Mouse (Mus musculus) liver, embryonic 14.5 days (tissue): Measurements from ENCODE around the gene Myb. TPM values are rescaled to one million over a fixed set of nuclear protein-coding genes. Genes with fewer than 3 reads are reported as not detected.

Experiments
- ATAC-seq: fragments of 200-750 bp; cut with Nextera tagmentation; 2 replicates; pipeline ENCODE4 v1.8.0; 2017; ENCODE audit warnings: moderate number of reproducible peaks, mild to moderate bottlenecking, moderate library complexity; ENCODE audit not compliant: insufficient read depth
- DNase-seq, 3 experiments: peaks; one replicate each; pipeline ENCODE4 v3.0.0-alpha.2; 2012 to 2013; ENCODE audit warnings: low read depth in 3 of 3, low spot score in 3 of 3
- H3K27ac ChIP-seq: fragments of 300-500 bp; sonication (generic); 2 replicates; pipeline ENCODE4 v1.5.1; 2014; ENCODE audit warnings: moderate library complexity, mild to moderate bottlenecking, control low read depth, inconsistent platforms
- H3K27me3 ChIP-seq: fragments of 300-500 bp; sonication (generic); 2 replicates; pipeline ENCODE4 v1.6.1; 2014; ENCODE audit warnings: mild to moderate bottlenecking, low read length, moderate library complexity; ENCODE audit not compliant: control insufficient read depth, insufficient read depth
- H3K36me3 ChIP-seq: fragments of 300-500 bp; sonication (generic); replicated peaks from 2 replicates; pipeline ENCODE4 v1.6.1; 2014; ENCODE audit warnings: low read depth; ENCODE audit not compliant: control insufficient read depth, insufficient read depth
- H3K4me1 ChIP-seq, 2 experiments: fragments of 200-500 bp in 1 of 2; fragments of 300-500 bp in 1 of 2; sonication (generic) in 1 of 2; replicated peaks; 2 replicates each; pipeline ENCODE4 v1.6.1; 2012 to 2014; ENCODE audit warnings: antibody characterized with exemption in 1 of 2, inconsistent platforms in 1 of 2, low read length in 1 of 2; ENCODE audit not compliant: control insufficient read depth in 2 of 2, insufficient read depth in 2 of 2
- H3K4me2 ChIP-seq: fragments of 300-500 bp; sonication (generic); 2 replicates; pipeline ENCODE4 v1.6.1; 2014; ENCODE audit warnings: low read depth, mild to moderate bottlenecking, control low read depth, moderate library complexity
- H3K4me3 ChIP-seq, 2 experiments: fragments of 200-500 bp in 1 of 2; fragments of 300-500 bp in 1 of 2; sonication (generic) in 1 of 2; 2 replicates each; pipeline ENCODE4 v1.5.1; 2012 to 2014; ENCODE audit warnings: low read depth in 2 of 2, low read length in 2 of 2, mild to moderate bottlenecking in 2 of 2, control low read depth in 1 of 2, inconsistent platforms in 1 of 2, moderate library complexity in 1 of 2; ENCODE audit not compliant: insufficient read depth in 1 of 2
- H3K9ac ChIP-seq: fragments of 300-500 bp; sonication (generic); replicated peaks from 2 replicates; pipeline ENCODE4 v1.6.1; 2014; ENCODE audit warnings: mild to moderate bottlenecking, control low read depth, moderate library complexity
- H3K9me3 ChIP-seq: fragments of 300-500 bp; sonication (generic); 2 replicates; pipeline ENCODE4 v1.6.1; 2016; ENCODE audit warnings: low read length, mixed read lengths; ENCODE audit not compliant: control insufficient read depth
- CTCF ChIP-seq: IDR thresholded peaks from 2 replicates; pipeline ENCODE4 v1.5.1; 2016; ENCODE audit warnings: antibody characterized with exemption, low read depth, control low read depth
- EP300 ChIP-seq: IDR thresholded peaks from 2 replicates; pipeline ENCODE4 v1.6.1; 2016; ENCODE audit warnings: antibody characterized with exemption, low read depth
- WGBS: fragments of 180-500 bp; shearing (Covaris S2); extraction: QIAGEN DNeasy Blood & Tissue Kit; methylation state at CpG from one replicate; pipeline ENCODE4 v1.1.7; 2014; ENCODE audit not compliant: insufficient replicate concordance; 5-methylcytosine and 5-hydroxymethylcytosine counted together
- polyA plus RNA-seq, 2 experiments: library from polyadenylated mRNA; depleted of rRNA in 1 of 2; stranded (reverse) in 1 of 2; unstranded in 1 of 2; fragments of >200 nt; fragmentation: Nextera tagmentation in 1 of 2; extraction: Ambion mirVana in 1 of 2; gene quantifications; 2 replicates each; pipeline versions ENCODE4 v1.2.1 to v1.2.3; 2012 to 2014

Gene Myb
- 14.1 and 16.9 TPM in 2 replicates for polyA plus RNA-seq (2012; rRNA removed)
- 11.7 and 13.6 TPM in 2 replicates for polyA plus RNA-seq (2014; fragmentation: Nextera tagmentation; extraction: Ambion mirVana)

DNA sequence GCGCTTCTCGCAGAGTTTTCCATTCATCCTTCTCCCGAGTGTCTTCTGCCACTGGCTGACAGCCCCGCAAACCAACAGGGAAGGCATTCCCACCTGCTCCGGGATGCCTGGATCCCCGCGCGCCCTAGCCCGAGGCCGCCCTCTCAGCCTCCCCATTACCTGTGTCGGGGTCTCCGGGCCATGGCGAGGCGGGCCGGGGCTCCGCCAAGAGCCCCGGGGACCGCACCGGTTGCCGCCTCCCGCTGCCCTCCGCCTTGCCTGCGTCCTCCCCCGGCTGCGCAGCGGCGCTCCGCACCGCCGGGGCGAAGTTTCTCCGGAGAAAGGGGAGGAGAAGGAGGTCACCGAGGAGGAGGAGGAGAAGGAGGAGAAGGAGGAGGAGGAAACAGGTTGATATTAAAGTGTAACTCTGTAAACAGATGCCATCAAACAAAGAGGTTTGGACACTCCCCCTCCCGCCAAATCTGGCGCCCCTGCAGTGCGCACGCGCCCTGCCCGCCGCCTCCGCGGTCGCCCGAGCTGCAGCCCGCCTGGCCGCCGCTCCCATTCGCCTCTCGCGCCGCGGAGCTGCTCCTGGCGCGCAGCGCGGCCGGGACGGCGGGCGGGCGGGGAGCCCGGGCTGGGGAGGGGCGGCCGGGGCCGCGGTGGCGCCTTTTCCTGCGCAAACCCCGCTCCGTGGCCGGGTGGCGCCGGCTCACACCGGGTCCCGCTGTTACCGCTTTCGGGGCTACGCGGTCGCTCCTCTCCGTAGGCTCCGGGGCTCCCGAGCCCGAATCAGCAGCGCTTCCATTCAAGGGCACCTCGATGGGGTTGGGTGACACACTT lies at the start of gene Myb:
Gene Myb, minus strand, starts transcription at position 448 of the 822 bp plus-strand sequence.
- TF ChIP-seq EP300 (no peak), CTCF (no peak)
- under 1% methylated on average over 76 of the region's 86 CpGs for WGBS
- Histone ChIP-seq H3K36me3 (no peaks in the 10 kb centered on the region), H3K27me3 (no peaks in the 10 kb centered on the region), H3K9ac (peak within 1 kb of the TSS; percentile 78), H3K27ac (peak within 1 kb of the TSS; percentile 34), H3K4me3 (peak within 1 kb of the TSS; percentile 70 to 71), H3K9me3 (no peaks in the 10 kb centered on the region), H3K4me2 (peak within 1 kb of the TSS; percentile 81), H3K4me1 (peaks cover 8 to 12% of the 10 kb centered on the region in 2 experiments; a peak in 3 of 4 replicates)
- DNase-seq: peak; percentile 50 to 55 (median 54)
- ATAC-seq: peak; percentile 81

GRCm38 (mm10) chr10:21207378-21207777 lies 46.6 kb upstream of the Myb start:
- DNase-seq (no peak), ATAC-seq (no peak)
- Histone ChIP-seq H3K9ac (no peak overlapping the region), H3K4me3 (no peak overlapping the region), H3K4me2 (no peak overlapping the region), H3K27me3 (no peaks in the 10 kb centered on the region), H3K36me3 (no peaks in the 10 kb centered on the region), H3K27ac (no peak overlapping the region), H3K9me3 (no peaks in the 10 kb centered on the region), H3K4me1 (peaks cover 8 to 13% of the 10 kb centered on the region in 2 experiments; a peak in 3 of 4 replicates)
- no peak for TF ChIP-seq EP300
- no peak for TF ChIP-seq CTCF
- WGBS: 15% methylated on average over 1 of the region's 1 CpGs

DNA sequence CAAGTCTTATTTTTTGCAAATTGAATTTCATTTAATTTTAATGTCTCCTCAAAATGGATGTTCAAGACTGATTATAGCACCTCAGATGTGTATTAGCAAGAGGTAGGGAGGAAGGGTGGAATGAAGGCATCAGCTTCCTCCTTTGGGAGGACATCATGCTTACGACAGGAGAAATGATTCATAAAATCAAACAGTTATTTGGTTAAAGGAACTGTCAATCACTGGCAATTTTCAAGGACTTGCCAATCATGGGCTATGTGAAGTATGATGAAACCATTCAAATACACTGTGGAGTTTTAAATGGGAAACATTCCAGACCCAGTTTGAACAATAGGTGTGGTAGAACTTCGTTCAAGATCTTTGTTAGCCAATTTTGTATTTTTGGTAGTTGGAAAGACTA lies 45.4 kb upstream of the Myb start:
- Histone ChIP-seq H3K4me2 (no peak overlapping the region), H3K36me3 (no peaks in the 10 kb centered on the region), H3K4me3 (no peak overlapping the region), H3K27ac (no peak overlapping the region), H3K9ac (no peak overlapping the region), H3K27me3 (no peaks in the 10 kb centered on the region), H3K9me3 (no peaks in the 10 kb centered on the region), H3K4me1 (peaks cover 8 to 13% of the 10 kb centered on the region in 2 experiments; a peak in 3 of 4 replicates)
- ATAC-seq (no peak), DNase-seq (no peak)
- no peak for TF ChIP-seq EP300
- TF ChIP-seq CTCF: no peak
- 58% methylated on average over 2 of the region's 2 CpGs for WGBS

DNA sequence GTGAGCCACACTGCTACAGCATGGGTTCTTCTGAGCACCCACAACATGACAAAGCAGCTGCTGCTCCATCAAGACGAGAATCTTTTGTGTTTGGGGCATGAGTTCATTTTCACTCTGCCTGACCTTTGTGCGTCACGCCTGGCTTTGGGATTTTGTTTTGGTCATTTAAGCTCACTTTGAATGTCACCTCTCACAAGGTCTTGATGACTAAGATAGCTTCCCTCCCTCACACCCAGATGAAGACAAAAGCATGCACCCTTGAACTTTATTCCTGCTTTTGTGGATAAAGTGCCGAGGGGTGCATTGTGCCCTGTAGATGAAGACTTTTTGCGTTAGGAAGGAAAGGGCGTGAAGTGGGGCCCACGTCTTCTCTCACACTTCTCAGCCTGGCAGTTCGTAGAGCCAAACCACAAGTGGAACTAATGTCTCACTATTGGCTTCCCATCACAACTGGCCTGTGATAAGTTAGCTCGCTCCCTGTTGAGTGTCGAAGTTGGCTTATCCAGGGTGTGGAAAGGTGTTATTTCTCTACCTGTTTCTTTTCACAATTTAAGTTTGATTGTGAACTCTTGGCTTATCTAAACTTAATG lies 43.8 kb upstream of the Myb start:
- no peak overlapping the region for H3K4me2 ChIP-seq
- TF ChIP-seq EP300 (no peak), CTCF (no peak)
- ATAC-seq: no peak
- DNase-seq: no peak
- no peaks in the 10 kb centered on the region for H3K9me3 ChIP-seq
- H3K9ac ChIP-seq: no peak overlapping the region
- peaks cover 8 to 13% of the 10 kb centered on the region in 2 experiments; a peak in 3 of 4 replicates for H3K4me1 ChIP-seq
- H3K4me3 ChIP-seq: no peak overlapping the region
- H3K36me3 ChIP-seq: no peaks in the 10 kb centered on the region
- 22% methylated on average over 10 of the region's 10 CpGs for WGBS
- H3K27me3 ChIP-seq: no peaks in the 10 kb centered on the region
- no peak overlapping the region for H3K27ac ChIP-seq

DNA sequence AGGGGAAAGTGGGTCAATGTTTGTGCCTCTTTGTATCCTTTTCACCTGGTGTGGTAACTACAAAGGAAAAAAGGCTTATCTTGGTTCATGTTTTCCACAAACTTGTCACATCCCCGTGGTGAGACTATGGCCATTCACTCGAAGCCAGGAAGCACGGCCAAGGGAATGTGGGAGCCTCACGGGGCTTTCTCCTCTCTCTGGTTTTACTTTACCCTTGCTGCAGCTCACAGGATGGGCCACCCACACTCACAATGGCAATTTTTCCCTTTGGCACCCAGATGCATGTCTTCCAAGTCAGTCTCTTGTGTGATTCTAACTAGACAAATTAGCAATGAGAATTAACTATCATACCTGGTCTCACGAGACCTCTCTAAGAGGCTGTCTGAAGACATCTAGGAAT lies 43.1 kb upstream of the Myb start:
- peaks cover 8 to 13% of the 10 kb centered on the region in 2 experiments; a peak in 3 of 4 replicates for H3K4me1 ChIP-seq

More for the DNA sequence above, 43.1 kb upstream of the Myb start:
- Histone ChIP-seq H3K36me3 (no peaks in the 10 kb centered on the region), H3K9ac (no peak overlapping the region), H3K9me3 (no peaks in the 10 kb centered on the region), H3K4me2 (no peak overlapping the region), H3K4me3 (no peak overlapping the region), H3K27me3 (no peaks in the 10 kb centered on the region), H3K27ac (no peak overlapping the region)
- 69% methylated on average over 5 of the region's 5 CpGs for WGBS
- no peak for ATAC-seq
- no peak for TF ChIP-seq CTCF
- no peak for TF ChIP-seq EP300
- no peak for DNase-seq
